Mouse (Mus musculus): Measurements from ENCODE around the gene Gadd45b.

GRCm38 (mm10) chr10:80957791-80958190 lies 27.9 kb downstream of the Gadd45b start:
- no peak for TF ChIP-seq EP300 (IDR thresholded peaks at IDR 0.05; ENCODE audit: low read depth in 1 of 2, low read length in 2 of 2)
- TF ChIP-seq CTCF (IDR thresholded peaks at IDR 0.05 in 2 of 3, conservative IDR thresholded peaks at IDR 0.05 in 1 of 3; ENCODE audit: control insufficient read depth in 1 of 3, insufficient read depth in 1 of 3, low read depth in 2 of 3, low read length in 3 of 3, poor library complexity in 1 of 3, severe bottlenecking in 1 of 3) = peak in 2 of 3 experiments; percentile 11 to 26; a peak in 2 of 6 replicates
- no peak for TF ChIP-seq E2F4 (IDR thresholded peaks at IDR 0.05; ENCODE audit: borderline replicate concordance, low read depth, low read length)
- TF ChIP-seq TCF12 (IDR thresholded peaks at IDR 0.05; ENCODE audit: low read depth, low read length) = no peak
- TF ChIP-seq POLR2A (IDR thresholded peaks at IDR 0.05; ENCODE audit: control insufficient read depth in 1 of 2, insufficient read depth in 1 of 2, low read depth in 1 of 2, low read length in 2 of 2, poor library complexity in 1 of 2) = no peak
- TF ChIP-seq TAL1 (IDR thresholded peaks at IDR 0.05; ENCODE audit: low read length) = no peak
- TF ChIP-seq BHLHE40 (IDR thresholded peaks at IDR 0.05; ENCODE audit: borderline replicate concordance, low read depth, low read length) = no peak
- TF ChIP-seq SMC3 (IDR thresholded peaks at IDR 0.05; ENCODE audit: low read depth, low read length) = 0 out of 2 replicates have a peak, but pooled peaks have one; percentile 12
